Mouse (Mus musculus): Measurements from ENCODE around the gene Crybg1. TPM values are rescaled to one million over a fixed set of nuclear protein-coding genes. Genes with fewer than 3 reads are reported as not detected.

Crybg1 gene
- polyA plus RNA-seq, 1 experiment from 2014 or later: 0.23 TPM

GRCm38 (mm10) chr10:44112005-44112675 lies 36.5 kb downstream of the Crybg1 start:
- Histone ChIP-seq H3K4me1 (replicated peaks; ENCODE audit: control insufficient read depth, insufficient read depth, low read length) (no peaks in the 10 kb centered on the region), H3K36me3 (ENCODE audit: control insufficient read depth, insufficient read depth) (no peaks in the 10 kb centered on the region), H3K27ac (ENCODE audit: low read length) (no peak overlapping the region), H3K9ac (replicated peaks; ENCODE audit: low read depth, low read length) (no peak overlapping the region), H3K27me3 (replicated peaks; ENCODE audit: control insufficient read depth, insufficient read depth, low read length) (no peaks in the 10 kb centered on the region), H3K4me3 (replicated peaks; ENCODE audit: low read length) (no peak overlapping the region), H3K9me3 (ENCODE audit: control insufficient read depth, low read length) (no peaks in the 10 kb centered on the region), H3K4me2 (ENCODE audit: low read length) (no peak overlapping the region)
- no peak for ATAC-seq
- WGBS: 75% methylated on average over 12 of the region's 12 CpGs

- Histone ChIP-seq H3K4me3 (replicated peaks; ENCODE audit: low read length) (no peak overlapping the region), H3K4me2 (ENCODE audit: low read length) (no peak overlapping the region), H3K4me1 (replicated peaks; ENCODE audit: control insufficient read depth, insufficient read depth, low read length) (no peaks in the 10 kb centered on the region), H3K27me3 (replicated peaks; ENCODE audit: control insufficient read depth, insufficient read depth, low read length) (no peaks in the 10 kb centered on the region), H3K9ac (replicated peaks; ENCODE audit: low read depth, low read length) (no peak overlapping the region), H3K9me3 (ENCODE audit: control insufficient read depth, low read length) (no peaks in the 10 kb centered on the region), H3K36me3 (ENCODE audit: control insufficient read depth, insufficient read depth) (no peaks in the 10 kb centered on the region), H3K27ac (ENCODE audit: low read length) (no peak overlapping the region)
- WGBS: 89% methylated on average over 10 of the region's 10 CpGs
- no peak for ATAC-seq
These were observed 37.5 kb downstream of the Crybg1 start for GRCm38 (mm10) chr10:44111168-44111567.

- H3K4me1 ChIP-seq (replicated peaks; ENCODE audit: control insufficient read depth, insufficient read depth, low read length): no peaks in the 10 kb centered on the region
- no peak overlapping the region for H3K4me3 ChIP-seq (replicated peaks; ENCODE audit: low read length)
- no peak for ATAC-seq
- no peak overlapping the region for H3K27ac ChIP-seq (ENCODE audit: low read length)
- no peaks in the 10 kb centered on the region for H3K27me3 ChIP-seq (replicated peaks; ENCODE audit: control insufficient read depth, insufficient read depth, low read length)
- H3K9ac ChIP-seq (replicated peaks; ENCODE audit: low read depth, low read length): no peak overlapping the region
- H3K4me2 ChIP-seq (ENCODE audit: low read length): no peak overlapping the region
- H3K9me3 ChIP-seq (ENCODE audit: control insufficient read depth, low read length): no peaks in the 10 kb centered on the region
- H3K36me3 ChIP-seq (ENCODE audit: control insufficient read depth, insufficient read depth): no peaks in the 10 kb centered on the region
These were observed 38.2 kb downstream of the Crybg1 start for GRCm38 (mm10) chr10:44110460-44110859.

GRCm38 (mm10) chr10:44094794-44095193 lies 53.9 kb downstream of the Crybg1 start:
- Histone ChIP-seq H3K4me2 (ENCODE audit: low read length) (no peak overlapping the region), H3K9ac (replicated peaks; ENCODE audit: low read depth, low read length) (no peak overlapping the region), H3K4me1 (replicated peaks; ENCODE audit: control insufficient read depth, insufficient read depth, low read length) (no peaks in the 10 kb centered on the region), H3K27ac (ENCODE audit: low read length) (no peak overlapping the region), H3K27me3 (replicated peaks; ENCODE audit: control insufficient read depth, insufficient read depth, low read length) (no peaks in the 10 kb centered on the region), H3K9me3 (ENCODE audit: control insufficient read depth, low read length) (peaks cover 9% of the 10 kb centered on the region), H3K4me3 (replicated peaks; ENCODE audit: low read length) (no peak overlapping the region), H3K36me3 (ENCODE audit: control insufficient read depth, insufficient read depth) (no peaks in the 10 kb centered on the region)
- WGBS: 69% methylated on average over 2 of the region's 2 CpGs
- no peak for ATAC-seq

- no peak overlapping the region for H3K9ac ChIP-seq (replicated peaks; ENCODE audit: low read depth, low read length)
- H3K4me1 ChIP-seq (replicated peaks; ENCODE audit: control insufficient read depth, insufficient read depth, low read length): no peaks in the 10 kb centered on the region
- H3K4me3 ChIP-seq (replicated peaks; ENCODE audit: low read length): no peak overlapping the region
- H3K9me3 ChIP-seq (ENCODE audit: control insufficient read depth, low read length): peaks cover 9% of the 10 kb centered on the region
- H3K4me2 ChIP-seq (ENCODE audit: low read length): no peak overlapping the region
- 96% methylated on average over 2 of the region's 2 CpGs for WGBS
- no peak for ATAC-seq
- no peak overlapping the region for H3K27ac ChIP-seq (ENCODE audit: low read length)
- H3K36me3 ChIP-seq (ENCODE audit: control insufficient read depth, insufficient read depth): no peaks in the 10 kb centered on the region
- no peaks in the 10 kb centered on the region for H3K27me3 ChIP-seq (replicated peaks; ENCODE audit: control insufficient read depth, insufficient read depth, low read length)
These were observed 56.9 kb downstream of the Crybg1 start for GRCm38 (mm10) chr10:44091757-44092156.

GRCm38 (mm10) chr10:44080351-44080750 lies 68.3 kb downstream of the Crybg1 start:
- Histone ChIP-seq H3K27ac (ENCODE audit: low read length) (no peak overlapping the region), H3K4me3 (replicated peaks; ENCODE audit: low read length) (no peak overlapping the region), H3K9me3 (ENCODE audit: control insufficient read depth, low read length) (no peaks in the 10 kb centered on the region), H3K36me3 (ENCODE audit: control insufficient read depth, insufficient read depth) (no peaks in the 10 kb centered on the region), H3K4me2 (ENCODE audit: low read length) (no peak overlapping the region), H3K27me3 (replicated peaks; ENCODE audit: control insufficient read depth, insufficient read depth, low read length) (no peaks in the 10 kb centered on the region), H3K9ac (replicated peaks; ENCODE audit: low read depth, low read length) (no peak overlapping the region), H3K4me1 (replicated peaks; ENCODE audit: control insufficient read depth, insufficient read depth, low read length) (no peaks in the 10 kb centered on the region)
- no peak for ATAC-seq
- 68% methylated on average over 6 of the region's 6 CpGs for WGBS

- 86% methylated on average over 6 of the region's 6 CpGs for WGBS
- H3K9me3 ChIP-seq (ENCODE audit: control insufficient read depth, low read length): no peaks in the 10 kb centered on the region
- H3K4me1 ChIP-seq (replicated peaks; ENCODE audit: control insufficient read depth, insufficient read depth, low read length): no peaks in the 10 kb centered on the region
- no peak overlapping the region for H3K9ac ChIP-seq (replicated peaks; ENCODE audit: low read depth, low read length)
- ATAC-seq: no peak
- no peak overlapping the region for H3K4me2 ChIP-seq (ENCODE audit: low read length)
- no peak overlapping the region for H3K4me3 ChIP-seq (replicated peaks; ENCODE audit: low read length)
- H3K27me3 ChIP-seq (replicated peaks; ENCODE audit: control insufficient read depth, insufficient read depth, low read length): no peaks in the 10 kb centered on the region
- no peaks in the 10 kb centered on the region for H3K36me3 ChIP-seq (ENCODE audit: control insufficient read depth, insufficient read depth)
- no peak overlapping the region for H3K27ac ChIP-seq (ENCODE audit: low read length)
These were observed 69.7 kb downstream of the Crybg1 start for GRCm38 (mm10) chr10:44078799-44079521.

- Histone ChIP-seq H3K4me1 (replicated peaks; ENCODE audit: control insufficient read depth, insufficient read depth, low read length) (no peaks in the 10 kb centered on the region), H3K4me2 (ENCODE audit: low read length) (no peak overlapping the region), H3K36me3 (ENCODE audit: control insufficient read depth, insufficient read depth) (no peaks in the 10 kb centered on the region), H3K9me3 (ENCODE audit: control insufficient read depth, low read length) (no peaks in the 10 kb centered on the region), H3K4me3 (replicated peaks; ENCODE audit: low read length) (no peak overlapping the region), H3K27ac (ENCODE audit: low read length) (no peak overlapping the region), H3K27me3 (replicated peaks; ENCODE audit: control insufficient read depth, insufficient read depth, low read length) (no peaks in the 10 kb centered on the region), H3K9ac (replicated peaks; ENCODE audit: low read depth, low read length) (no peak overlapping the region)
- WGBS: under 1% methylated on average over 4 of the region's 4 CpGs
- ATAC-seq: peak; percentile 89
These were observed 77.6 kb downstream of the Crybg1 start for GRCm38 (mm10) chr10:44071095-44071494.

- Histone ChIP-seq H3K4me1 (replicated peaks; ENCODE audit: control insufficient read depth, insufficient read depth, low read length) (no peaks in the 10 kb centered on the region), H3K4me3 (replicated peaks; ENCODE audit: low read length) (no peak overlapping the region), H3K4me2 (ENCODE audit: low read length) (no peak overlapping the region), H3K36me3 (ENCODE audit: control insufficient read depth, insufficient read depth) (no peaks in the 10 kb centered on the region), H3K27me3 (replicated peaks; ENCODE audit: control insufficient read depth, insufficient read depth, low read length) (no peaks in the 10 kb centered on the region), H3K27ac (ENCODE audit: low read length) (no peak overlapping the region), H3K9me3 (ENCODE audit: control insufficient read depth, low read length) (no peaks in the 10 kb centered on the region), H3K9ac (replicated peaks; ENCODE audit: low read depth, low read length) (no peak overlapping the region)
- no peak for ATAC-seq
- WGBS: 94% methylated on average over 7 of the region's 7 CpGs
These were observed 79.5 kb downstream of the Crybg1 start for GRCm38 (mm10) chr10:44069131-44069530.
